Mouse (Mus musculus) hindbrain, embryonic 14.5 days (tissue): ENCODE results near the gene Nmral1. TPM values are rescaled to one million over a fixed set of nuclear protein-coding genes. Genes with fewer than 3 reads are reported as not detected.
"Not testable (repeated sequence)": the region's sequence is repeated elsewhere in the genome, so short reads cannot be mapped to it uniquely, and the experiment has no call there.

Source experiments
- ATAC-seq: fragments of 200-750 bp; cut with Nextera tagmentation; 2 replicates; pipeline ENCODE4 v1.8.0; 2017; ENCODE audit warnings: moderate number of reproducible peaks, mild to moderate bottlenecking, moderate TSS enrichment, moderate library complexity; ENCODE audit not compliant: low FRiP score
- DNase-seq: peaks from one replicate; pipeline ENCODE4 v3.0.0-alpha.2; 2015; ENCODE audit warnings: low spot score
- H3K27ac ChIP-seq: fragments of 300-500 bp; sonication (generic); 2 replicates; pipeline ENCODE4 v1.5.1; 2014; ENCODE audit warnings: mild to moderate bottlenecking, moderate library complexity
- H3K27me3 ChIP-seq: fragments of 300-500 bp; sonication (generic); 2 replicates; pipeline ENCODE4 v1.6.1; 2014; ENCODE audit warnings: mild to moderate bottlenecking, low read length, mixed read lengths; ENCODE audit not compliant: control insufficient read depth, insufficient read depth
- H3K36me3 ChIP-seq: fragments of 300-500 bp; sonication (generic); replicated peaks from 2 replicates; pipeline ENCODE4 v1.6.1; 2014; ENCODE audit not compliant: control insufficient read depth, insufficient read depth
- H3K4me1 ChIP-seq: fragments of 300-500 bp; sonication (generic); replicated peaks from 2 replicates; pipeline ENCODE4 v1.6.1; 2014; ENCODE audit warnings: antibody characterized with exemption, low read length, mixed read lengths; ENCODE audit not compliant: control insufficient read depth, insufficient read depth
- H3K4me2 ChIP-seq: fragments of 300-500 bp; sonication (generic); replicated peaks from 2 replicates; pipeline ENCODE4 v1.6.1; 2014; ENCODE audit warnings: mild to moderate bottlenecking, moderate library complexity
- H3K4me3 ChIP-seq: fragments of 300-500 bp; sonication (generic); replicated peaks from 2 replicates; pipeline ENCODE4 v1.5.1; 2014; ENCODE audit warnings: mild to moderate bottlenecking, low read length
- H3K9ac ChIP-seq: fragments of 300-500 bp; sonication (generic); 2 replicates; pipeline ENCODE4 v1.6.1; 2014
- H3K9me3 ChIP-seq: fragments of 300-500 bp; sonication (generic); 2 replicates; pipeline ENCODE4 v1.6.1; 2016; ENCODE audit warnings: low read length; ENCODE audit not compliant: control insufficient read depth
- WGBS: fragments of 180-500 bp; shearing (Covaris S2); extraction: QIAGEN DNeasy Blood & Tissue Kit; methylation state at CpG from one replicate; pipeline ENCODE4 v1.1.7; 2014; 5-methylcytosine and 5-hydroxymethylcytosine counted together
- polyA plus RNA-seq: library from polyadenylated mRNA; unstranded; fragments of >200 nt; fragmentation: Nextera tagmentation; extraction: Ambion mirVana; gene quantifications from 2 replicates; pipeline ENCODE4 v1.2.1, GENCODE M21; 2014

The Nmral1 gene
- polyA plus RNA-seq, 1 experiment from 2014 or later = 58.0 TPM

GRCm38 (mm10) chr16:4722915-4723209 is 3.7 kb upstream of the Nmral1 start:
- H3K4me1 ChIP-seq = peaks cover 7% of the 10 kb centered on the region
- DNase-seq (no peak), ATAC-seq (no peak)
- no peak overlapping the region for H3K4me3 ChIP-seq
- no peaks in the 10 kb centered on the region for H3K9me3 ChIP-seq
- H3K9ac ChIP-seq = no peak overlapping the region
- H3K27me3 ChIP-seq = no peaks in the 10 kb centered on the region
- no peak overlapping the region for H3K4me2 ChIP-seq
- H3K27ac ChIP-seq = no peak overlapping the region
- WGBS = 73% methylated on average over 3 of the region's 3 CpGs
- H3K36me3 ChIP-seq = no peaks in the 10 kb centered on the region

GRCm38 (mm10) chr16:4722128-4722914 is 3.2 kb upstream of the Nmral1 start:
- DNase-seq (no peak), ATAC-seq (no peak)
- no peak overlapping the region for H3K9ac ChIP-seq
- WGBS = 79% methylated on average over 7 of the region's 7 CpGs
- H3K4me1 ChIP-seq = peaks cover 7% of the 10 kb centered on the region
- no peak overlapping the region for H3K27ac ChIP-seq
- H3K27me3 ChIP-seq = no peaks in the 10 kb centered on the region
- no peak overlapping the region for H3K4me3 ChIP-seq
- H3K9me3 ChIP-seq = no peaks in the 10 kb centered on the region
- no peak overlapping the region for H3K4me2 ChIP-seq
- H3K36me3 ChIP-seq = no peaks in the 10 kb centered on the region

GRCm38 (mm10) chr16:4717866-4718265 is 1.3 kb downstream of the Nmral1 start:
- WGBS = 61% methylated on average over 3 of the region's 3 CpGs
- peak overlapping the region; percentile 51 for H3K4me2 ChIP-seq
- H3K27me3 ChIP-seq = no peaks in the 10 kb centered on the region
- 0 out of 2 replicates have a peak overlapping the region, but pooled peaks have one; percentile 57 for H3K9ac ChIP-seq
- no peak overlapping the region for H3K27ac ChIP-seq
- no peak for DNase-seq
- H3K4me1 ChIP-seq = no peaks in the 10 kb centered on the region; the same call in 1 of the 2 replicates
- ATAC-seq = no peak
- H3K4me3 ChIP-seq = peak overlapping the region; percentile 48
- H3K36me3 ChIP-seq = peaks cover 30% of the 10 kb centered on the region
- no peaks in the 10 kb centered on the region for H3K9me3 ChIP-seq

- no peaks in the 10 kb centered on the region; the same call in 1 of the 2 replicates for H3K4me1 ChIP-seq
- WGBS = 89% methylated on average over 17 of the region's 17 CpGs
- no peak overlapping the region for H3K9ac ChIP-seq
- ATAC-seq (no peak), DNase-seq (no peak)
- no peaks in the 10 kb centered on the region for H3K9me3 ChIP-seq
- H3K4me3 ChIP-seq = no peak overlapping the region
- H3K36me3 ChIP-seq = peaks cover 59% of the 10 kb centered on the region
- no peak overlapping the region for H3K27ac ChIP-seq
- no peaks in the 10 kb centered on the region for H3K27me3 ChIP-seq
- no peak overlapping the region for H3K4me2 ChIP-seq
These were observed 5.1 kb downstream of the Nmral1 start for GRCm38 (mm10) chr16:4713861-4714710.

GRCm38 (mm10) chr16:4711173-4711572 is 8.0 kb downstream of the Nmral1 start:
- H3K27ac ChIP-seq = no peak overlapping the region
- no peak overlapping the region for H3K4me2 ChIP-seq
- DNase-seq (no peak), ATAC-seq (no peak)
- WGBS = 93% methylated on average over 4 of the region's 4 CpGs
- H3K9me3 ChIP-seq = no peaks in the 10 kb centered on the region
- no peaks in the 10 kb centered on the region for H3K27me3 ChIP-seq
- H3K36me3 ChIP-seq = peaks cover 86% of the 10 kb centered on the region
- no peaks in the 10 kb centered on the region for H3K4me1 ChIP-seq
- H3K9ac ChIP-seq = no peak overlapping the region
- H3K4me3 ChIP-seq = no peak overlapping the region

GRCm38 (mm10) chr16:4705541-4705940 is 13.6 kb downstream of the Nmral1 start:
- H3K4me3 ChIP-seq = no peak overlapping the region
- no peak overlapping the region for H3K9ac ChIP-seq
- no peak overlapping the region for H3K4me2 ChIP-seq
- ATAC-seq (no peak), DNase-seq (no peak)
- no peaks in the 10 kb centered on the region for H3K27me3 ChIP-seq
- no peaks in the 10 kb centered on the region for H3K4me1 ChIP-seq
- H3K9me3 ChIP-seq = no peaks in the 10 kb centered on the region
- H3K36me3 ChIP-seq = peaks cover 97% of the 10 kb centered on the region
- 77% methylated on average over 4 of the region's 4 CpGs for WGBS
- no peak overlapping the region for H3K27ac ChIP-seq

- ATAC-seq = no peak
- WGBS = 79% methylated on average over 1 of the region's 1 CpGs
These were observed 16.5 kb downstream of the Nmral1 start for GRCm38 (mm10) chr16:4702646-4703045.

GRCm38 (mm10) chr16:4701211-4701610 is 17.9 kb downstream of the Nmral1 start:
- 95% methylated on average over 3 of the region's 3 CpGs for WGBS
- no peak overlapping the region for H3K27ac ChIP-seq
- H3K9ac ChIP-seq = no peak overlapping the region
- no peak for ATAC-seq
- H3K27me3 ChIP-seq = no peaks in the 10 kb centered on the region
- DNase-seq = no peak
- H3K4me1 ChIP-seq = no peaks in the 10 kb centered on the region
- no peak overlapping the region for H3K4me2 ChIP-seq
- peaks cover 99% of the 10 kb centered on the region for H3K36me3 ChIP-seq
- no peak overlapping the region for H3K4me3 ChIP-seq
- no peaks in the 10 kb centered on the region for H3K9me3 ChIP-seq

More at GRCm38 (mm10) chr16:4702646-4703045, 16.5 kb downstream of the Nmral1 start:
- no peak for DNase-seq
- peaks cover 99% of the 10 kb centered on the region for H3K36me3 ChIP-seq
- H3K4me3 ChIP-seq = no peak overlapping the region
- no peak overlapping the region for H3K4me2 ChIP-seq
- H3K27me3 ChIP-seq = no peaks in the 10 kb centered on the region
- no peak overlapping the region for H3K9ac ChIP-seq
- no peaks in the 10 kb centered on the region for H3K4me1 ChIP-seq
- no peaks in the 10 kb centered on the region for H3K9me3 ChIP-seq
- no peak overlapping the region for H3K27ac ChIP-seq

GRCm38 (mm10) chr16:4689371-4689770 is 29.8 kb downstream of the Nmral1 start:
- peaks cover 11% of the 10 kb centered on the region; the same call in 1 of the 2 replicates for H3K4me1 ChIP-seq
- not testable (repeated sequence) for H3K9ac ChIP-seq, H3K4me3 ChIP-seq, H3K4me2 ChIP-seq, H3K9me3 ChIP-seq, DNase-seq, ATAC-seq, H3K27me3 ChIP-seq, H3K27ac ChIP-seq
- 98% methylated on average over 4 of the region's 4 CpGs for WGBS
- H3K36me3 ChIP-seq = peaks cover 73% of the 10 kb centered on the region
